Mouse (Mus musculus) kidney, embryonic 14.5 days (tissue): ENCODE measurements around the gene Ndufs7. TPM values are rescaled to one million over a fixed set of nuclear protein-coding genes. Genes with fewer than 3 reads are reported as not detected.

Experiments
- ATAC-seq: fragments of 200-750 bp; cut with Nextera tagmentation; 2 replicates; pipeline ENCODE4 v1.8.0; 2017; ENCODE audit warnings: moderate number of reproducible peaks, mild to moderate bottlenecking, moderate TSS enrichment, moderate library complexity; ENCODE audit not compliant: low FRiP score, low TSS enrichment
- H3K27ac ChIP-seq: fragments of 300-500 bp; sonication (generic); 2 replicates; pipeline ENCODE4 v1.5.1; 2014; ENCODE audit warnings: low read depth, mild to moderate bottlenecking, low read length, moderate library complexity, mixed read lengths
- H3K27me3 ChIP-seq: fragments of 300-500 bp; sonication (generic); 2 replicates; pipeline ENCODE4 v1.6.1; 2014; ENCODE audit warnings: mild to moderate bottlenecking, low read length; ENCODE audit not compliant: control insufficient read depth, insufficient read depth
- H3K36me3 ChIP-seq: fragments of 300-500 bp; sonication (generic); 2 replicates; pipeline ENCODE4 v1.6.1; 2014; ENCODE audit warnings: low read length, mixed read lengths; ENCODE audit not compliant: control insufficient read depth, insufficient read depth
- H3K4me1 ChIP-seq: fragments of 300-500 bp; sonication (generic); 2 replicates; pipeline ENCODE4 v1.6.1; 2014; ENCODE audit warnings: low read length, mixed read lengths; ENCODE audit not compliant: control insufficient read depth, insufficient read depth
- H3K4me2 ChIP-seq: fragments of 300-500 bp; sonication (generic); replicated peaks from 2 replicates; pipeline ENCODE4 v1.6.1; 2014; ENCODE audit warnings: low read depth, mild to moderate bottlenecking, low read length
- H3K4me3 ChIP-seq: fragments of 300-500 bp; sonication (generic); 2 replicates; pipeline ENCODE4 v1.5.1; 2014; ENCODE audit warnings: mild to moderate bottlenecking, low read length
- H3K9ac ChIP-seq: fragments of 300-500 bp; sonication (generic); 2 replicates; pipeline ENCODE4 v1.6.1; 2014; ENCODE audit warnings: low read depth, mild to moderate bottlenecking, low read length, moderate library complexity
- H3K9me3 ChIP-seq: fragments of 300-500 bp; sonication (generic); 2 replicates; pipeline ENCODE4 v1.6.1; 2016; ENCODE audit warnings: low read length; ENCODE audit not compliant: control insufficient read depth
- WGBS: fragments of 180-500 bp; shearing (Covaris S2); extraction: QIAGEN DNeasy Blood & Tissue Kit; methylation state at CpG from one replicate; pipeline ENCODE4 v1.1.7; 2014; 5-methylcytosine and 5-hydroxymethylcytosine counted together
- polyA plus RNA-seq: library from polyadenylated mRNA; unstranded; fragments of >200 nt; fragmentation: Nextera tagmentation; extraction: Ambion mirVana; gene quantifications from 2 replicates; pipeline ENCODE4 v1.2.1, GENCODE M21; 2014

Ndufs7 gene
- polyA plus RNA-seq, 1 experiment from 2014 or later: 390 TPM

DNA sequence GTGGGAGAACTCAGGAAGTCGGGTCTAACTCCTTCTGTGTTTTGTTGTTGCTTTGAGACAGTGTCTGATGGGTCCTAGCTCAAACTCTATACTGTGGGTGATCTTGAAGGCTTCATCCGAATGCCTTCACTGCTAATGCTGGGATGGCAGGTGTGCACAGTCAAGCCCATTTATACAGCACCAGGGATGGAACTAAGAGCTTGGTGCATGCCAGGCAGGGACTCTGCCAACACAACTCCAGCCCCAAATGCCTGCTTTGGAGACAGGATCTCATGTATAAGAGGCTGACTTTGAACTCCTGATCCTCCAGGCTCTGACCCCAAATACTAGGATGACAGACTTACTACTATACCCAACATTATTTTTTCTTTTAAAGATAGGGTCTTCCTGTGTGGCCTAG lies 1.1 kb downstream of the Ndufs7 start:
- H3K36me3 ChIP-seq: peaks cover 20% of the 10 kb centered on the region
- H3K4me1 ChIP-seq: peaks cover 10% of the 10 kb centered on the region; the same call in 1 of the 2 replicates
- H3K4me3 ChIP-seq: peak overlapping the region; percentile 60
- no peak for ATAC-seq
- H3K27me3 ChIP-seq: no peaks in the 10 kb centered on the region
- 27% methylated on average over 2 of the region's 2 CpGs for WGBS
- peak overlapping the region; percentile 67 for H3K9ac ChIP-seq
- peak overlapping the region; percentile 69; the same call in 1 of the 2 replicates for H3K27ac ChIP-seq
- peak overlapping the region; percentile 77 for H3K4me2 ChIP-seq
- no peaks in the 10 kb centered on the region for H3K9me3 ChIP-seq

- peaks cover 7% of the 10 kb centered on the region; the same call in 1 of the 2 replicates for H3K4me1 ChIP-seq
- peaks cover 25% of the 10 kb centered on the region for H3K36me3 ChIP-seq
- no peaks in the 10 kb centered on the region for H3K9me3 ChIP-seq
- no peaks in the 10 kb centered on the region for H3K27me3 ChIP-seq
- no peak overlapping the region; the same call in 1 of the 2 replicates for H3K4me2 ChIP-seq
- no peak for ATAC-seq
- no peak overlapping the region for H3K27ac ChIP-seq
- H3K9ac ChIP-seq: no peak overlapping the region
- H3K4me3 ChIP-seq: peak overlapping the region; percentile 60; the same call in 1 of the 2 replicates
- 87% methylated on average over 4 of the region's 4 CpGs for whole genome bisulfite sequencing
Measured at GRCm38 (mm10) chr10:80250573-80250972, 1.7 kb downstream of the Ndufs7 start.

- H3K27me3 ChIP-seq: no peaks in the 10 kb centered on the region
- H3K9ac ChIP-seq: no peak overlapping the region
- peaks cover 7% of the 10 kb centered on the region; the same call in 1 of the 2 replicates for H3K4me1 ChIP-seq
- no peak for ATAC-seq
- H3K27ac ChIP-seq: no peak overlapping the region
- H3K9me3 ChIP-seq: no peaks in the 10 kb centered on the region
- no peak overlapping the region for H3K4me2 ChIP-seq
- no peak overlapping the region for H3K4me3 ChIP-seq
- H3K36me3 ChIP-seq: peaks cover 39% of the 10 kb centered on the region
Measured at GRCm38 (mm10) chr10:80252011-80252410, 3.1 kb downstream of the Ndufs7 start.

GRCm38 (mm10) chr10:80252493-80253274 lies 3.8 kb downstream of the Ndufs7 start:
- Histone ChIP-seq H3K36me3 (peaks cover 45% of the 10 kb centered on the region), H3K27me3 (no peaks in the 10 kb centered on the region), H3K27ac (no peak overlapping the region), H3K9ac (no peak overlapping the region), H3K4me1 (peaks cover 7% of the 10 kb centered on the region; the same call in 1 of the 2 replicates), H3K4me3 (no peak overlapping the region), H3K4me2 (no peak overlapping the region), H3K9me3 (no peaks in the 10 kb centered on the region)
- ATAC-seq: no peak
- 96% methylated on average over 11 of the region's 11 CpGs for WGBS

- no peaks in the 10 kb centered on the region for H3K9me3 ChIP-seq
- H3K4me3 ChIP-seq: no peak overlapping the region
- no peak overlapping the region for H3K9ac ChIP-seq
- H3K36me3 ChIP-seq: peaks cover 54% of the 10 kb centered on the region
- peaks cover 7% of the 10 kb centered on the region; the same call in 1 of the 2 replicates for H3K4me1 ChIP-seq
- H3K27ac ChIP-seq: no peak overlapping the region
- no peak for ATAC-seq
- H3K4me2 ChIP-seq: no peak overlapping the region
- 90% methylated on average over 6 of the region's 6 CpGs for WGBS
- no peaks in the 10 kb centered on the region for H3K27me3 ChIP-seq
Measured at GRCm38 (mm10) chr10:80253551-80253950, 4.6 kb downstream of the Ndufs7 start.

DNA sequence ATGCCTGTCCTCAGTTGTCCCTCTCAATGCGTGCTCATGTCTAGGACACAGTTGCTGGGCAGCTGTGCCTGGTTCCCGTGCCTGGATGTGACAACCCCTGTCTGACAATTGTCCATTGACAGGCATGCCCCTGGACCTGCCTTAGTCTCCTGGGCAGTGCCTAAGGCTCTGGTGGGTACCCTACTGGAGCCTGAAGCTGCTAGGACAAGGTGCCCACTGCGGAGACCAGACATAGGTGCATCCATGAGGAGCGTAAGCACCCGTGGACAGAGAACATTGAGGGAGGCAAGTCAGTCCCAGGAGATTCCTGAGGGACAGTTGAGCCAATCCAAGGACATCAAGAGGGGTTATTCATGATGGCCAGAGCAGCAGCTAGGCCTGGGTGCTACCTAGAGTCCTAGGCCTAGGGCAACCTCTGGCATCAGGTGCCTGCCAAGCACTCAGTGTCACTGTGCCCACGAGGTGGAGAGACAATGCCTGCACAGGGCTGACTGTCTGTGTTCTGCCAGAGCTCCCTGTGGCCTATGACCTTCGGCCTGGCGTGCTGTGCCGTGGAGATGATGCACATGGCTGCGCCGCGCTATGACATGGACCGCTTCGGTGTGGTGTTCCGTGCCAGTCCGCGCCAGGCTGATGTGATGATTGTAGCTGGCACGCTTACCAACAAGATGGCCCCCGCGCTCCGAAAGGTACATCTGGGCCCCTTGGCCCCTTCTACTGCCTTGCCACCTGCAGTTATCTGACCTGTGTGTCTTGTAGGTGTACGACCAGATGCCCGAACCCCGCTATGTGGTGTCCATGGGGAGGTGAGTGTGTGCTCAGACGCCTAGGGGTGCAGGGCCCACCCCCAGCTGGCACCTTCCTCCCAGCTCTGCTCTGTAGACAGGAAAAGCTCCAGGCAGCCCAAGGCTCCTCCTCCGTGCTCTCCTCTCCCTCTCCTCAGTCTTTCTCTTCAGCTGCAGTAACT lies 5.7 kb downstream of the Ndufs7 start:
- Histone ChIP-seq H3K27ac (no peak overlapping the region), H3K9ac (no peak overlapping the region), H3K27me3 (no peaks in the 10 kb centered on the region), H3K4me2 (no peak overlapping the region), H3K4me1 (peaks cover 13% of the 10 kb centered on the region), H3K36me3 (peaks cover 60% of the 10 kb centered on the region), H3K9me3 (no peaks in the 10 kb centered on the region), H3K4me3 (no peak overlapping the region)
- WGBS: 94% methylated on average over 26 of the region's 26 CpGs
- no peak for ATAC-seq

- H3K4me3 ChIP-seq: no peak overlapping the region
- 95% methylated on average over 5 of the region's 5 CpGs for WGBS
Measured at GRCm38 (mm10) chr10:80255881-80256535, 7.1 kb downstream of the Ndufs7 start.

DNA sequence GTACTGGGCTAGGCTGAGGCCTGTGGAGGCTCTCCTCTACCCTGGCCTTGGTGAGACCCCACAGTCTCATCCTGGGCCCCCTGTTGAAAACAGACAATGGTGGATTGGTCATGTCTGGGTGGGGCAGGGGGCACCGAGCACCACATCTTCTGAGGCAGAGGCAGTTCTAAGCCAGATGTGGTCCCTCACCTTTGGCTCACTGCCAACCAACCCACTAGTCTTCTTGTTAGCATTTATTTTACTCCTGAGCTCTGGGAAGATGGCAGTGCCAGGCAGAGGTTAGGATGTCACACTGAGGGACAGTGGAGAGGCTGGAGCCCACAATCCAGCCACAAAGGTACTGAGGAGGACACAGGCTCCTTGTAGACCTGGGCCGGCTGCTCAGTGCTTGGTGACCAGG lies 9.0 kb downstream of the Ndufs7 start:
- H3K4me2 ChIP-seq: no peak overlapping the region
- peaks cover 21% of the 10 kb centered on the region for H3K4me1 ChIP-seq
- H3K27ac ChIP-seq: no peak overlapping the region
- no peaks in the 10 kb centered on the region for H3K9me3 ChIP-seq
- no peak overlapping the region for H3K4me3 ChIP-seq
- no peak for ATAC-seq
- H3K9ac ChIP-seq: no peak overlapping the region
- H3K36me3 ChIP-seq: peaks cover 56% of the 10 kb centered on the region
- H3K27me3 ChIP-seq: no peaks in the 10 kb centered on the region
- 85% methylated on average over 2 of the region's 2 CpGs for WGBS

More at GRCm38 (mm10) chr10:80255881-80256535, 7.1 kb downstream of the Ndufs7 start:
- no peak for ATAC-seq
- Histone ChIP-seq H3K4me2 (no peak overlapping the region), H3K4me1 (peaks cover 16% of the 10 kb centered on the region), H3K9me3 (no peaks in the 10 kb centered on the region), H3K27ac (no peak overlapping the region), H3K27me3 (no peaks in the 10 kb centered on the region), H3K36me3 (peaks cover 60% of the 10 kb centered on the region), H3K9ac (no peak overlapping the region)
